Mouse (Mus musculus) c-Kit-positive CD71-negative TER-119-negative erythroid progenitor cells, embryonic 14.5 days (primary cell): ENCODE results near the gene Gm8251.
"Not testable (repeated sequence)": the region's sequence is repeated elsewhere in the genome, so short reads cannot be mapped to it uniquely, and the experiment has no call there.

Experiments
- DNase-seq: peaks from one replicate; pipeline ENCODE4 v3.0.0-alpha.2; 2013; ENCODE audit warnings: low read depth

Gm8251 gene

DNA sequence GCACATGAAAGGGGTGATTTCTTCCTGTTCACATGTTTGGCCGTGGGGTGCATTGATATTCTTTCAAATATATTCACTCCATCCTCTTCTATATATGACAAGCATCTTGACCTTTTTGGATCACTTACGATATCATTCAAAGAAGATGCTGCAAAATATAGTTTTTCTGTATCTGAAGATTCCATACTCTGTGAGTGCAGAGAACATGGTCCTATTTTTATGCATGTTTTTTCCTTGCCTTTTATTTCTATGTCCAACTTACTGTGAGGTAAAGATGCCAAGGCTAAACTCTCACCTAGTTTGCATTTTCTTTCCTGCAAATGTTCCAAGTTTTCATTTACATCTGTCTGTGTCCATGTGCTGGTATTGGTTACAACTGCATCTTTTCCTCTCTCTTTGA is at the start of gene Gm8251:
Gene Gm8251 (minus strand): TSS at position 101 of the 400 bp plus-strand sequence.
- no peak for DNase-seq

DNA sequence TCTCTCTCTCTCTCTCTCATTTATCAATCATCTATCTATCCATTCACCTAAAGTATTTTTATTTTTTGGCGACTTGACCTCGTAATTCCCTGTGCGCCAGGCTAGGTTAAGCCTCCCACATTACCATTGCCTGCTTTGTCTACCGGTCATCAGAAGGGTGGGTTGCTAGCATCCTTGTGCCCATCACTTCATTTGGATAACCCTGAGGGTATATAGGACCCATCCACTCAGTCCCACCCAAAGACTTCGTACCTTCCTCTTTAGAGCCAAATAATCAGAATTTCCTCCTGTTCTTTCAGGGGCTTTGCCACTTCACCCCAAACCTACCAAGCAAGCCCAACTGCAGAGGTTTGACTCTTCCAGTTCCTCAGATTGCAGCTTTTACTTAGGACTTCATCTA is 41.2 kb upstream of the Gm8251 start:
- DNase-seq = no peak

DNA sequence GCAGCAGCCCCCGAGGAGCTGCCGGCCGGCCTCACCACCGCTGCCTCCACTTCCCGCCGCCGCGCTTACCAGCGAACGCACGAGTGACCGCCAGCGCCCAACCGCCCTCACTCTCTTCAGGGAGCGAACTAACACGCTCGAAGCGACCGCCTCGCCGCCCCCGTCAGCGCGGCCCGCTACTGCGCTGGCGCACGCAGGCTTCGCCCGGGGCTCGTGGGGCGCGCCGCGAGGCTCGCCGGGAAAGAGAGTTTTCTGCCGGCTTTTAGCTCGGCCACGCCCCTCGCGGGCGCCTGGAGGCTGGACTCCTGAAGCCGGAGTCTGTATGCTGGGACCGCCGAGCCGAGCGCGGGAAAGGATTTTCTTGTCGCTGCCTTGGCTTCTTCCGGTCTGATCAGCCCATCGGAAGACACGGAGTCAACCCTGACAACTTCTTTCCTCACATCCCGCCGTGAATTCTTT is 40.6 kb upstream of the Gm8251 start, which contains the start of gene Tex30:
Gene Tex30 (minus strand): TSS at position 183 of the 459 bp plus-strand sequence.
- DNase-seq = peak; percentile 90

DNA sequence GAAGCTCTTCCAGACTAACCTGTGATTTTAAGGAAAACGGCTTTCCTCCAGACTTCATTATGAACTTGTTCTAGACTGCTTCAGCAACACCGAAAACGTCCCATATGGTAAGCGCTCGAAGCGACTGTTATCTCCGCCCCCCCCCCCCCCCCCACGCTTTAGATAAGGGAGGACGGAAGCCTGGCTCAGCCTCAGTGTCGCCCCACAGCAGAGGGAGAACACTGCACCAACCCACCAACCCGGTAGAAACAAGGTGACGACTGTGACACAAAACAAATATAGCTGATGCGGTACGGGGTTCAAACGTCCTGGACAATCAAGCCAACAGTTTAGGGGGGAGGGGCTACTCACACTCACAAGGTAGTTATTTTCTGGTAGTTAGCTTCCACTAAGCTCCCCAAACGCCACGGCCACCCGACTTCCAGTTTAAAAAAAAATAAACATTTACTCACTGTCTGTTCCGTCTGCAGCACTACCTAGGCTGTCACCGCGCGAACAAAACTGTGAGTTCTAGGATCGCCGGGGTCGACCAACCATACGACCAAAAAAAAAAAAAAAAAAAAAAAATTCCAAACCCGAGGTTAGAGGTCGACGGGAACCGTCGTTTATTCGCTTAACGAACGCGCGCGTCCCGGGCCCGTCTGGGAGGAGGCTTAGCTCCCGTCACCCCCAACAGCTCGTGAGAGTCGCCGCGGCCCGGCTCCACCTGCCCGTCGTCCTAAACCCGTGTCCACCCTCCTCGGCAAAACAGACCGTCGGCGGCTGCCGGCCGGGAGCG is 39.9 kb upstream of the Gm8251 start:
- DNase-seq = peak; percentile 33

DNA sequence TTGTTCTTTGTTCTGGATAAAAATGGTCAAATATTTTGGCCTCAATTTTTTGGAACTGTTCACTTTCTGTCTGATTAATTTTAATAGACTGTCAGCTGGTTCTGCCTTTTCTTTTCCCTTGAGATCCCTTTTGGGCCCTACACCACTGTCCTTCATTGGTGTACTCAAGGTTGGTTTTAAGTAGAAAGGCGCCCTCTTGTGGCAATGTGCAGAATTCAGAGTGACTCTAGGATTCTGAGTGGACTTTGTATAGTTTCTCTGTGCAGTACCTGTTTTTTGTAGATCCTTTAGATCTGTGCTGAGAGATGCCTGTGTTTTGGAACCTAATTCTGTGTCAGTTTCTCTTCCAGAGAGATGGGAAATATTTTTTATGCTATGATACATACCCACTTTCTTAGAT is 2.9 kb upstream of the Gm8251 start:
- DNase-seq = peak; percentile 55

DNA sequence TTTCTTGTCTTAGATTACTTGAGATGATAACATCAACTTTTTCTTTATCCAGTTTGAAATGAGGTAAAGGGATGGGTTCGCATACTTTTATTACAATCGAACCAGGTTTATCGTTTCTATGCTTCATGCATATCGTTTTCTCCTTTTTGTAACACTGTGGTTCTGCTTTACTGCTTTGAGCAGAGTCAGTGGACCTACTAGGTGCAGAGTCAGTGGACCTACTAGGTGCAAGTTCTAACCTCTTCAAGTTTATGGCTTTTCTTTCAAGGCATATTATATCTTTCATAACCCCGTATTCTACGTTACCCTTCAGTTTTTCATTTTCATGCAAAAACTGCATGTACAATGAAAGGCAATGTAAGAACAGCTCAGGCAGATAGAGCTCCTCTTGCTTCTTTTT is 1.7 kb upstream of the Gm8251 start:
- no peak for DNase-seq

DNA sequence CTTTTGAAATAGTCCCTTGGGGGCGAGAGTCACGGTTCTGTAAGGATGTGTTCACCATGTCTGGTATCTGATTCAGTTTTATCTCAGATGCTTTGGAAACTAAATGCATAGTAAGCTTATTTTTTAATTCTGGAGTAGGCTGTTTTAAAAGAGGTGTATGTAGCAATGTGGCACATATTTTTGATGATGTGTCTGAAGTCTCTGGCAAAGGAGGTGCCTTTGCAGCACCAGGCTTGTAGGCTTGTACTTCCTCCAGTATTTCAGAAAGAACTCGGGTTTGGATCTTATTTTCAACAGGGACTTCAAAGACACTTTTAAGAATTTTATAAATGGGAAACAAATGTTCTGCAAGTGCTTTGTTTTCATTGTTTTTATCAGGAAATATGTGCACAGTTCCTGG is 3.9 kb downstream of the Gm8251 start:
- DNase-seq = no peak

DNA sequence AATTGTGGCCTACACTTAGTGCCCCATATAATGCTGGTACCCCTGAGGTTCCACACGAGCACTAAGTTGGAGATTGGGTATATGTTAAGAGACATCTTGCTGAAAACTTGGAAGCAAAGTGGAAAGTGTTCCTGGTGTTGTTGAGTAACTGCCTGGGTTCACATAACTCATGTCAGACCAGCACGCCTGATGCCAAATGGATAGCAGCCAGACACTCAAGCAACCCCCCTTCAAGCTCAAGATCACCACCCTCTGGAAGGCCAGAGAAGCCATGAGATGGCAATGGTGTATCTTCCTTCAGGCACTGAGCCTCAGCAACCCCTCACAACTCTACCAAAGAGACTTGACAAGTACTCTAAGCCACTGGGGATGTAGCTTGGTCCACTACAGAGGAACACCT is 15.2 kb downstream of the Gm8251 start:
- no peak for DNase-seq

DNA sequence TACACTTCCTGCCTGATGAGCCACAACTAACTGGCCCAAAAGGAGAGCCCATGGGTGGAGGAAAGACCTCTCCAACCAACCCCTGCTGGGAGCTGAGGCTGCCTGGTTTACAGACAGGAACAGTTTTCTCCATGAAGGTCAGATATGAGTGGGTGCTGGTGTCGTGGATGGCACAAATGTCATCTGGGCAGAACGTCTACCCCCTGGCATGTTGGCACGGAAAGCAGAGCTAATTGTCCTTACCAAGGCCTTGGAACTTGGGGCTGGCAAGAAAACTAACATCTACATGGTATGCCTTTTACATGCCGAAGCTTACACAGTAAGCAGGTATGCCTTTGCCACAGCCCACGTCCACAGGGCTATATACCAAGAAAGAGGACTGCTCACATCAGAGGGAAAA is 16.0 kb downstream of the Gm8251 start:
- DNase-seq = not testable (repeated sequence)

DNA sequence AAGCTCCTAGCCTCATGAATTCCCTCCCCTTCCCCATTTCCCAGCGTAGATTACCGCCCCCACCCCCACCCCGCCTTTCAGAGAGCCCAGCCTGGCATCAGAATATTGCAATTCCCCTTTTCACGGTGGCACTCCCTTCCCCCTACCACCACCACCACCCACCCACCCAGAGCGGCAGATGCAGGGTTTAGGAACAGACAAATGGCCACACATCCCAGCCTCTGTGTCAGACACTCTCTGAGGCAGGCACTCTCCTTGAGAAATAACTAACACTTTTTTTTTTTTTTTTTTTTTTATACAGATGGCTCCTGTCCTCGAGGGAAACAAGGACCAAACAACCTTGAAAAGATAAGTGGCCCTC is 19.2 kb downstream of the Gm8251 start:
- DNase-seq = no peak

DNA sequence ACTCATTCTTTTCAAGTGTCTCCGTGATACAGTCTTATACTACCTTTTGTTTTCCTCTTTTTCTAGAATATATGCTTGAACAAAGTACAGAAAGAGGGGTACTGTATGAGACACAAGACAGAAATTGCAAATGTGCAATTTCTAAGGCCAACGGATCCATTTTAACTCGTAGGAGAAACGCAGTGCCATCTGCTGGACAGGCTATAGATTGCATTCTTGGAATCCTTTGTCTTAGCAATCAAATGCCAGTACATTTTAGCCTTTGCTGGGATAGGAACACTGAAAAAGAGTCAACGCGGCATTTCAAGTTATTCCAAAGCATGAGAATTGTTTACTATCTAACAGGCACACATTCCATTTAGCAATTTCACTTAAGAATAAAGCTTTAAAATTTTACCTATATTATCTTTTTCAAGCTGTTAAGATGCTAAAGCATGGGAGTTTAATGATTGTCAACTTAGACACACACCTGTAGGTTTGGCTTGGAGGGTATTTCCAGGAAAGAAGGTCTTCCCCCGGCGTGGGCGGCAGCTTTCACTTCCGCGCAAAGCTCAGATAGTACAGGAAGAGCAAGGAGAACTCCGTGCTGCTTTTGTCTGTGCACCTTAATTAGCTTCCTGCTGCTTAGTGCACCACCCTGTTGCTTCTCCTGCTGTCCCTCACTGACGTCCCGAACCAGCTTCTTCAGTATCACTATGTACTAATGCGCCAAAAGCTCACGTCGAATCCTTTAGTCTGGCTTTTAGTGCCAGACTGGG is 19.8 kb downstream of the Gm8251 start:
- peak; percentile 57 for DNase-seq

DNA sequence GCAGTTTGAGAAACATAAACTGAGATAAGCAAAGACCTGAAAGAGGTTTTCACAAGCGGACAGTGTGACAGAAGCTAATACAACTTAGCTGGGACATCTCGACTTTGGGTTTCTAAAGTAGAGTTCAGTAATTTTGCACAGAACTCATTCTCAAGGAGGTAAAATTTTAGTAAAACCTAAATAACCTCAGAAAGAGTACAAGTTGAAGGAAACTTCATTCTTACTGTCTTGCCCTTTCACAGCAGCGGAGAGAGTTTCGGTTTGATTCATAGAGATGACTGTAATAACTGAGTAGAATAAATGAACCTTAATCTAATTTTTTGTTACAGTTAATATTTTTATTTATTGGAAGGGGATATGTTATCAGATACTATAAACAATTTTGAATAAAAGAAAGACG is 28.8 kb downstream of the Gm8251 start:
- no peak for DNase-seq

DNA sequence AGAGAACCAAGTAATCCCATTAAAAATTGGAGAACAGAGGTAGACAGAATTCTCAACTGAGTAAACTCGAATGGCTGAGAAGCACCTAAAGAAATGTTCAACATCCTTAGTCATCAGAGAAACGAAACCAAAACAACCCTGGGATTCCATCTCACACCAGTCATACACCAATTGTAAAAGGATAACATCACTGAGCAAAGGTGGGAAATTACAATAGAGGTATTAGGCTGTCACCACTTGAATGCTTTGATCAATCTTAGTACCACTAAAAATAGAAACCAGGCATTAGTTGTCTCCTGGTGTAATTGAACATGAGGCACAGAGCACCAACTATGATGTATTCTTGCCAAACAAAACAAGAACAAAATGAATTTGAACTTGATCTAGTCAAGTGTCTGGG is 29.5 kb downstream of the Gm8251 start:
- DNase-seq = no peak

DNA sequence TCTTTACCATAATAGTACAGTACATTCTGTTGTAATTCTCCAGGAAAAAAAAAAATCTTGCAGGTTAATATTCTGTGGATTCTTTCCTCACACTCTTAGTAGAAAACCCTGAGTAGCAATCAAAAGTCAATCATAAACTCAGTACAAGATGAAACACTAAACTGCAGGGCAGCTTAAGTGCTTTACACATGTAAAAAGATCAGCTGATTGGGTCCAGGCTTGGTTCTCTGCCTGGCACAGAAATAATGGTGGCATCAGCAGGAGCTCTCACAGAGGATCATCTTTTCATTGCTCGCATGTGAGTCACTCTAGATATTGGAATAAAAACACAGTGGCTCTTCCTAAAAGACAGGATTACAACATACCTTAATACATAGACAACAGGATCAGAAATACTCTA is 34.1 kb downstream of the Gm8251 start:
- no peak for DNase-seq

DNA sequence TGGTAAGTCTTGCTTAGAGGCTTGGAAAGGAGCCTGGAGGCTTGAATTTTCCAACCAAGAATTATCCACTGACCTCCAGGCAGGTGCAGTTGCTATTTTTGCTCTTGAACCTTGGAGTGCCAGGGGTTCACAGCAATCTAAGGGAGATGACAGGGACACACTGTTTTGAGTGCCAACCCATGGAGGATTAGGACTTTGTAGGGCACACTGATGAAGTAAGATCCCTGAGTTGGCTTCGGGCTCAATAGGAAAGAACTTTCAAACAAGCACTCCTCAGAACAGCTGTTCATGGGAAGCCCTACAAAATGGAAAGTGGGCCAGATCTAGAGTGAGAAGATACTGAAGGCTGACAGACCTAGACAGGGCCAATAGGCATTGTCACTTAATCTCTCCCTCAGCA is 39.1 kb downstream of the Gm8251 start:
- no peak for DNase-seq

DNA sequence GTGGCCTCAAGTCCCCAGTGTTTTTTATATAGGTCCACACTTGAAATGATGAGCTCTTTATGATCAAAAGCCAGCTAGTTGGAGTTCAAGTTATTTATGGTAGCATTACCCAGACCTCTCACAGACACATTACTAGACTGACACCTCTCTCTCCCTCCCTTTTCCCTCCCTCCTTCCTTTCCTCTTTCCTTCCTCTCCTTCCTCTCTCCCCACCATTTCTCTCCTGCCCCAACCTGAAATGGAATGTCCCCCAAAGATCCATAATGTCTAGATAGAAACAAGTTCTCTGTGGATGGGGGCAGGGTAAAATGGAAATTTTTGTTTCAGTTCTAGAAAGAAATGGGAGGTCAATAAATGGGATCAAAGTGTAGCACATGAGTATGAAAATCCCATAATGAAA is 41.8 kb downstream of the Gm8251 start, which contains the start of gene Mettl21c:
Gene Mettl21c (minus strand): TSS at position 101 of the 400 bp plus-strand sequence.
- DNase-seq = no peak

DNA sequence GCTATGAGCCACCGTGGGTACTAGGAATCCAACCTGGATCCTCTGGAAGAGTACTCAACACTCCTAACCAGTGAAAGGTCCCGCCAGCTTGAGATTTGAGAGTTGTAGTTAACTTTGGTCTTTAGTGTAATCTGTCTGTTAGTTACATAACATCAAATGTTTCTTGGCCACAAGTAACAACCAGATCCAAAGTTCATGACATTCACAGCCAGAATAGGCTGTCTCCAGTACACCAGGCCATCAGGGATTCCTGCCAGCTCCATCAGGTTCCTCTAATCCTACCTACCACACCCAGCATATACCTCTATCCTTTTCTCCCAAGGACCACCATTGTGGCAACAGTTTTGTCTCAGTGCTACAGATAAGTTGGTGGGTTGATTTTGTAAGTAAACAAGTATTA is 46.2 kb downstream of the Gm8251 start:
- no peak for DNase-seq
